Mouse (Mus musculus) limb, embryonic 15.5 days (tissue): Measurements from ENCODE around the gene Gpr55. TPM values are rescaled to one million over a fixed set of nuclear protein-coding genes. Genes with fewer than 3 reads are reported as not detected.

Experiments used
- ATAC-seq: fragments of 200-750 bp; cut with Nextera tagmentation; 2 replicates; pipeline ENCODE4 v1.8.0; 2017; ENCODE audit warnings: low read depth, moderate TSS enrichment; ENCODE audit not compliant: insufficient number of reproducible peaks, low FRiP score, low TSS enrichment
- H3K27ac ChIP-seq: fragments of 300-500 bp; sonication (generic); 2 replicates; pipeline ENCODE4 v1.5.1; 2015; ENCODE audit warnings: moderate library complexity, mild to moderate bottlenecking, inconsistent platforms
- H3K27me3 ChIP-seq: fragments of 300-500 bp; sonication (generic); 2 replicates; pipeline ENCODE4 v1.6.1; 2015; ENCODE audit warnings: inconsistent platforms
- H3K36me3 ChIP-seq: fragments of 300-500 bp; sonication (generic); 2 replicates; pipeline ENCODE4 v1.6.1; 2015; ENCODE audit warnings: inconsistent platforms
- H3K4me1 ChIP-seq: fragments of 300-500 bp; sonication (generic); 2 replicates; pipeline ENCODE4 v1.6.1; 2015; ENCODE audit warnings: inconsistent platforms
- H3K4me2 ChIP-seq: fragments of 300-500 bp; sonication (generic); 2 replicates; pipeline ENCODE4 v1.6.1; 2015; ENCODE audit warnings: mild to moderate bottlenecking, inconsistent platforms
- H3K4me3 ChIP-seq: fragments of 300-500 bp; sonication (generic); 2 replicates; pipeline ENCODE4 v1.5.1; 2015; ENCODE audit warnings: mild to moderate bottlenecking, inconsistent platforms
- H3K9ac ChIP-seq: fragments of 300-500 bp; sonication (generic); 2 replicates; pipeline ENCODE4 v1.6.1; 2015; ENCODE audit warnings: inconsistent platforms
- H3K9me3 ChIP-seq: fragments of 300-500 bp; sonication (generic); 2 replicates; pipeline ENCODE4 v1.6.1; 2016; ENCODE audit warnings: inconsistent platforms
- WGBS: fragments of 180-500 bp; shearing (Covaris S2); methylation state at CpG from one replicate; pipeline ENCODE4 v1.1.7; 2015; 5-methylcytosine and 5-hydroxymethylcytosine counted together
- polyA plus RNA-seq: library from polyadenylated mRNA; unstranded; fragments of >200 nt; fragmentation: Nextera tagmentation; extraction: Ambion mirVana; gene quantifications from 2 replicates; pipeline ENCODE4 v1.2.1, GENCODE M21; 2015

The Gpr55 gene
- polyA plus RNA-seq, 1 experiment from 2014 or later, result 0.15 TPM

- Histone ChIP-seq H3K9me3 (no peaks in the 10 kb centered on the region), H3K4me1 (peaks cover 27% of the 10 kb centered on the region), H3K4me3 (no peak overlapping the region), H3K9ac (no peak overlapping the region), H3K27ac (peak overlapping the region; percentile 61), H3K4me2 (no peak overlapping the region), H3K27me3 (no peaks in the 10 kb centered on the region), H3K36me3 (no peaks in the 10 kb centered on the region)
- ATAC-seq, result no peak
- WGBS, result 61% methylated on average over 4 of the region's 4 CpGs
These were observed 32.1 kb downstream of the Gpr55 start for GRCm38 (mm10) chr1:85928688-85929065.

- Histone ChIP-seq H3K27me3 (no peaks in the 10 kb centered on the region), H3K9me3 (no peaks in the 10 kb centered on the region), H3K36me3 (no peaks in the 10 kb centered on the region), H3K9ac (no peak within 1 kb of the TSS), H3K27ac (peak within 1 kb of the TSS; percentile 61), H3K4me1 (peaks cover 22% of the 10 kb centered on the region), H3K4me3 (no peak within 1 kb of the TSS), H3K4me2 (no peak within 1 kb of the TSS)
- WGBS, result 50% methylated on average over 4 of the region's 4 CpGs
- ATAC-seq, result 0 out of 2 replicates have a peak, but pooled peaks have one; percentile 66
These were observed 32.6 kb downstream of the Gpr55 start, which contains the start of gene 4933407L21Rik for GRCm38 (mm10) chr1:85928057-85928687. Gene 4933407L21Rik, plus strand, starts transcription at chr1:85928483.

- 81% methylated on average over 5 of the region's 5 CpGs for WGBS
- H3K27me3 ChIP-seq, result no peaks in the 10 kb centered on the region
- ATAC-seq, result no peak
These were observed 35.6 kb downstream of the Gpr55 start for GRCm38 (mm10) chr1:85925183-85925582.

GRCm38 (mm10) chr1:85922865-85923211 lies 38.0 kb downstream of the Gpr55 start:
- no peak overlapping the region for H3K4me3 ChIP-seq
- H3K4me2 ChIP-seq, result no peak overlapping the region
- H3K27ac ChIP-seq, result no peak overlapping the region
- peaks cover 12% of the 10 kb centered on the region for H3K4me1 ChIP-seq
- no peaks in the 10 kb centered on the region for H3K9me3 ChIP-seq
- H3K27me3 ChIP-seq, result no peaks in the 10 kb centered on the region
- no peak overlapping the region for H3K9ac ChIP-seq
- no peak for ATAC-seq
- H3K36me3 ChIP-seq, result no peaks in the 10 kb centered on the region
- WGBS, result 74% methylated on average over 5 of the region's 5 CpGs

More at GRCm38 (mm10) chr1:85925183-85925582, 35.6 kb downstream of the Gpr55 start:
- H3K9me3 ChIP-seq, result no peaks in the 10 kb centered on the region
- no peaks in the 10 kb centered on the region for H3K36me3 ChIP-seq
- no peak overlapping the region for H3K9ac ChIP-seq
- no peak overlapping the region for H3K4me2 ChIP-seq
- H3K4me3 ChIP-seq, result no peak overlapping the region
- H3K27ac ChIP-seq, result no peak overlapping the region
- H3K4me1 ChIP-seq, result peaks cover 25% of the 10 kb centered on the region

- ATAC-seq, result no peak
- Histone ChIP-seq H3K9ac (no peak overlapping the region), H3K27me3 (no peaks in the 10 kb centered on the region), H3K4me3 (no peak overlapping the region), H3K36me3 (no peaks in the 10 kb centered on the region), H3K4me2 (no peak overlapping the region), H3K4me1 (peaks cover 8% of the 10 kb centered on the region; the same call in 1 of the 2 replicates), H3K9me3 (no peaks in the 10 kb centered on the region), H3K27ac (no peak overlapping the region)
- 56% methylated on average over 7 of the region's 7 CpGs for WGBS
These were observed 38.5 kb downstream of the Gpr55 start for GRCm38 (mm10) chr1:85922127-85922864.

- H3K27ac ChIP-seq, result no peak overlapping the region
- ATAC-seq, result no peak
- H3K9ac ChIP-seq, result no peak overlapping the region
- H3K4me1 ChIP-seq, result peaks cover 8% of the 10 kb centered on the region; the same call in 1 of the 2 replicates
- H3K9me3 ChIP-seq, result no peaks in the 10 kb centered on the region
- H3K36me3 ChIP-seq, result no peaks in the 10 kb centered on the region
- 82% methylated on average over 7 of the region's 7 CpGs for WGBS
- no peaks in the 10 kb centered on the region for H3K27me3 ChIP-seq
- H3K4me2 ChIP-seq, result no peak overlapping the region
- no peak overlapping the region for H3K4me3 ChIP-seq
These were observed 39.1 kb downstream of the Gpr55 start for GRCm38 (mm10) chr1:85921725-85922124.

GRCm38 (mm10) chr1:85919621-85920020 lies 41.2 kb downstream of the Gpr55 start:
- Histone ChIP-seq H3K4me1 (peaks cover 8% of the 10 kb centered on the region; the same call in 1 of the 2 replicates), H3K4me2 (no peak overlapping the region), H3K27me3 (no peaks in the 10 kb centered on the region), H3K9ac (no peak overlapping the region), H3K9me3 (no peaks in the 10 kb centered on the region), H3K36me3 (no peaks in the 10 kb centered on the region), H3K4me3 (no peak overlapping the region), H3K27ac (no peak overlapping the region)
- no peak for ATAC-seq
- WGBS, result 63% methylated on average over 7 of the region's 7 CpGs

GRCm38 (mm10) chr1:85916830-85917450 lies 43.9 kb downstream of the Gpr55 start:
- Histone ChIP-seq H3K4me1 (0 out of 2 replicates have a peak, but pooled peaks cover under 1% of the 10 kb centered on the region), H3K36me3 (no peaks in the 10 kb centered on the region), H3K4me2 (no peak overlapping the region), H3K27me3 (no peaks in the 10 kb centered on the region), H3K9ac (no peak overlapping the region), H3K27ac (no peak overlapping the region), H3K4me3 (no peak overlapping the region), H3K9me3 (no peaks in the 10 kb centered on the region)
- whole genome bisulfite sequencing, result 58% methylated on average over 4 of the region's 4 CpGs
- no peak for ATAC-seq

GRCm38 (mm10) chr1:85915890-85916289 lies 44.9 kb downstream of the Gpr55 start:
- no peak overlapping the region for H3K9ac ChIP-seq
- H3K27ac ChIP-seq, result no peak overlapping the region
- H3K27me3 ChIP-seq, result no peaks in the 10 kb centered on the region
- no peak overlapping the region for H3K4me3 ChIP-seq
- 0 out of 2 replicates have a peak, but pooled peaks cover 3% of the 10 kb centered on the region for H3K36me3 ChIP-seq
- H3K4me2 ChIP-seq, result no peak overlapping the region
- no peaks in the 10 kb centered on the region for H3K9me3 ChIP-seq
- ATAC-seq, result no peak
- H3K4me1 ChIP-seq, result no peaks in the 10 kb centered on the region

GRCm38 (mm10) chr1:85913078-85913755 lies 47.6 kb downstream of the Gpr55 start:
- no peak for ATAC-seq
- no peak overlapping the region for H3K4me2 ChIP-seq
- no peaks in the 10 kb centered on the region for H3K9me3 ChIP-seq
- H3K27me3 ChIP-seq, result no peaks in the 10 kb centered on the region
- no peak overlapping the region for H3K4me3 ChIP-seq
- no peak overlapping the region for H3K9ac ChIP-seq
- no peak overlapping the region for H3K27ac ChIP-seq
- H3K4me1 ChIP-seq, result no peaks in the 10 kb centered on the region
- 91% methylated on average over 7 of the region's 7 CpGs for WGBS
- H3K36me3 ChIP-seq, result peaks cover 15% of the 10 kb centered on the region

- no peak for ATAC-seq
- H3K36me3 ChIP-seq, result peaks cover 57% of the 10 kb centered on the region
- no peak overlapping the region for H3K27ac ChIP-seq
- no peaks in the 10 kb centered on the region for H3K9me3 ChIP-seq
- no peak overlapping the region for H3K4me3 ChIP-seq
- no peaks in the 10 kb centered on the region for H3K4me1 ChIP-seq
- no peak overlapping the region for H3K4me2 ChIP-seq
- no peaks in the 10 kb centered on the region for H3K27me3 ChIP-seq
- H3K9ac ChIP-seq, result no peak overlapping the region
- 72% methylated on average over 13 of the region's 13 CpGs for WGBS
These were observed 51.8 kb downstream of the Gpr55 start for GRCm38 (mm10) chr1:85908754-85909590.
